Mouse (Mus musculus): Measurements from ENCODE around the gene Zfp518a. TPM values are rescaled to one million over a fixed set of nuclear protein-coding genes. Genes with fewer than 3 reads are reported as not detected.

Gene Zfp518a
- total and polyA plus RNA-seq, 3 experiments: 2.5 to 22.0 (median 3.1) TPM

DNA sequence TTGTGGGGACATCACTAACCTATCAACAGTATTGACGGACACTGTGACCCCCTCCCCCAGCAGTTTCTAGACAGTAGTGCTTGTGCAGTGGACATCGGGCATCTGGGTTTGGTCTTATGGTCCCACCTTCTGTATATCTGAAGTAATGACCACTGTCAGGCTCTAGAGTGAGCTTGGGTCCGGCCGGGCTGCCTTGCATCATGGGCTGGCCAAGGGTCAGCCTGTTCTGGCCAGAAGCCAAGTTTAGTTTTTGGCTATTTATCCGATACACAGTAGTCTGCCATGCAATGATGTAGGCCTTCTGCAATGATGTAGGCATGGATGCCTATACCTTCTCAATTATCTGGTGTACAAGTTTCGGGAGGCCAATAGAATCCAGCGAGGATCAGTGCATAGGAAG lies 49.0 kb downstream of the Zfp518a start:
- peaks cover 1 to 3% of the 10 kb centered on the region in 2 experiments; a peak in 3 of 4 replicates for H3K27me3 ChIP-seq (ENCODE audit: control insufficient read depth in 1 of 2, insufficient read depth in 2 of 2, low read length in 2 of 2)

GRCm38 (mm10) chr19:40946937-40947577 lies 52.6 kb downstream of the Zfp518a start:
- TF ChIP-seq CHD1 (IDR thresholded peaks at IDR 0.05; ENCODE audit: low read depth, low read length) (no peak), TCF12 (IDR thresholded peaks at IDR 0.05; ENCODE audit: low read depth, low read length) (no peak), MEF2A (IDR thresholded peaks at IDR 0.05; ENCODE audit: extremely low read depth, insufficient replicate concordance, low read depth, low read length, poor library complexity, severe bottlenecking) (no peak), USF2 (IDR thresholded peaks at IDR 0.05; ENCODE audit: borderline replicate concordance in 1 of 2, insufficient read depth in 1 of 2, low read depth in 1 of 2, low read length in 2 of 2) (no peak), HCFC1 (IDR thresholded peaks at IDR 0.05; ENCODE audit: low read depth, low read length) (no peak), ELF1 (IDR thresholded peaks at IDR 0.05; ENCODE audit: low read depth, low read length) (no peak), EP300 (IDR thresholded peaks at IDR 0.05; ENCODE audit: low read depth in 1 of 2, low read length in 2 of 2) (no peak)
- no peaks in the 10 kb centered on the region for H3K36me3 ChIP-seq (ENCODE audit: control insufficient read depth in 1 of 2, insufficient read depth in 2 of 2, low read length in 2 of 2)

More for the DNA sequence above, 49.0 kb downstream of the Zfp518a start:
- Histone ChIP-seq H3K4me1 (ENCODE audit: control insufficient read depth in 1 of 2, insufficient read depth in 2 of 2, low read length in 2 of 2) (no peaks in the 10 kb centered on the region), H3K27ac (ENCODE audit: control insufficient read depth, low read depth, low read length) (no peak overlapping the region), H3K4me3 (ENCODE audit: control insufficient read depth in 1 of 2, insufficient read depth in 1 of 2, low read depth in 2 of 2, low read length in 2 of 2) (no peak overlapping the region), H3K36me3 (ENCODE audit: control insufficient read depth in 1 of 2, insufficient read depth in 2 of 2, low read length in 2 of 2) (no peaks in the 10 kb centered on the region), H3K9me3 (replicated peaks; ENCODE audit: insufficient read depth, low read length) (no peaks in the 10 kb centered on the region), H3K9ac (ENCODE audit: control insufficient read depth, low read depth, low read length, poor library complexity, severe bottlenecking) (no peak overlapping the region), H3K79me2 (ENCODE audit: control insufficient read depth, insufficient read depth, low read length, poor library complexity) (no peaks in the 10 kb centered on the region)
- TF ChIP-seq RAD21 (IDR thresholded peaks at IDR 0.05; ENCODE audit: low read depth, low read length) (no peak), MAFK (IDR thresholded peaks at IDR 0.05; ENCODE audit: borderline replicate concordance, low read depth, low read length) (no peak), MEF2A (IDR thresholded peaks at IDR 0.05; ENCODE audit: extremely low read depth, insufficient replicate concordance, low read depth, low read length, poor library complexity, severe bottlenecking) (no peak), CHD1 (IDR thresholded peaks at IDR 0.05; ENCODE audit: low read depth, low read length) (no peak), KAT2A (conservative IDR thresholded peaks at IDR 0.05; ENCODE audit: low read depth, low read length) (no peak), MYC (IDR thresholded peaks at IDR 0.05; ENCODE audit: low read depth, low read length) (no peak), ZC3H11A (IDR thresholded peaks at IDR 0.05; ENCODE audit: low read depth, low read length) (no peak), EP300 (IDR thresholded peaks at IDR 0.05; ENCODE audit: low read depth in 1 of 2, low read length in 2 of 2) (no peak), ZNF384 (IDR thresholded peaks at IDR 0.05; ENCODE audit: low read depth, low read length) (no peak), JUND (IDR thresholded peaks at IDR 0.05; ENCODE audit: low read depth, low read length) (no peak), SIN3A (IDR thresholded peaks at IDR 0.05; ENCODE audit: low read length) (no peak), MXI1 (IDR thresholded peaks at IDR 0.05; ENCODE audit: low read depth, low read length) (no peak), GATA1 (IDR thresholded peaks at IDR 0.05; ENCODE audit: low read depth, low read length) (no peak), MAX (IDR thresholded peaks at IDR 0.05; ENCODE audit: low read length) (no peak), TBP (IDR thresholded peaks at IDR 0.05; ENCODE audit: low read depth, low read length) (no peak), ETS1 (IDR thresholded peaks at IDR 0.05; ENCODE audit: low read depth, low read length) (no peak), HCFC1 (IDR thresholded peaks at IDR 0.05; ENCODE audit: low read depth, low read length) (no peak), POLR2A (IDR thresholded peaks at IDR 0.05; ENCODE audit: control insufficient read depth in 1 of 2, insufficient read depth in 1 of 2, low read depth in 1 of 2, low read length in 2 of 2, poor library complexity in 1 of 2) (no peak), BHLHE40 (IDR thresholded peaks at IDR 0.05; ENCODE audit: borderline replicate concordance, low read depth, low read length) (no peak)
- DNase-seq (ENCODE audit: low read depth, low spot score): no peak

More at GRCm38 (mm10) chr19:40946937-40947577, 52.6 kb downstream of the Zfp518a start:
- Histone ChIP-seq H3K27me3 (ENCODE audit: control insufficient read depth in 1 of 2, insufficient read depth in 2 of 2, low read length in 2 of 2) (no peaks in the 10 kb centered on the region), H3K79me2 (ENCODE audit: control insufficient read depth, insufficient read depth, low read length, poor library complexity) (no peaks in the 10 kb centered on the region), H3K27ac (ENCODE audit: control insufficient read depth, low read depth, low read length) (no peak overlapping the region), H3K9me3 (replicated peaks; ENCODE audit: insufficient read depth, low read length) (no peaks in the 10 kb centered on the region), H3K4me1 (ENCODE audit: control insufficient read depth in 1 of 2, insufficient read depth in 2 of 2, low read length in 2 of 2) (no peaks in the 10 kb centered on the region), H3K4me3 (ENCODE audit: control insufficient read depth in 1 of 2, insufficient read depth in 1 of 2, low read depth in 2 of 2, low read length in 2 of 2) (no peak overlapping the region), H3K9ac (ENCODE audit: control insufficient read depth, low read depth, low read length, poor library complexity, severe bottlenecking) (no peak overlapping the region)
- DNase-seq (ENCODE audit: low read depth, low spot score): no peak
